Mouse (Mus musculus) thymus, adult 2 months (tissue): ENCODE measurements around the gene Txndc17. TPM values are rescaled to one million over a fixed set of nuclear protein-coding genes. Genes with fewer than 3 reads are reported as not detected.
"Not testable (repeated sequence)": the region's sequence is repeated elsewhere in the genome, so short reads cannot be mapped to it uniquely, and the experiment has no call there.

Experiments used
- DNase-seq: peaks from one replicate; pipeline ENCODE4 v3.0.0; 2021
- H3K27ac ChIP-seq: fragments of 200-500 bp; 2 replicates; pipeline ENCODE4 v1.5.1; 2012; ENCODE audit warnings: low read length, control low read depth; ENCODE audit not compliant: control insufficient read depth, insufficient read depth
- H3K27me3 ChIP-seq: fragments of 200-500 bp; 2 replicates; pipeline ENCODE4 v1.6.1; 2012; ENCODE audit warnings: mild to moderate bottlenecking, low read length, moderate library complexity, mixed read lengths; ENCODE audit not compliant: control insufficient read depth, insufficient read depth
- H3K36me3 ChIP-seq: fragments of 200-500 bp; 2 replicates; pipeline ENCODE4 v1.6.1; 2012; ENCODE audit warnings: mild to moderate bottlenecking, low read length, moderate library complexity; ENCODE audit not compliant: control insufficient read depth, insufficient read depth
- H3K4me1 ChIP-seq: fragments of 200-500 bp; replicated peaks from 2 replicates; pipeline ENCODE4 v1.6.1; 2012; ENCODE audit warnings: low read length; ENCODE audit not compliant: control insufficient read depth, insufficient read depth
- H3K4me3 ChIP-seq: fragments of 200-500 bp; 2 replicates; pipeline ENCODE4 v1.5.1; 2012; ENCODE audit warnings: mild to moderate bottlenecking, low read length, control low read depth, moderate library complexity; ENCODE audit not compliant: control insufficient read depth, insufficient read depth
- CTCF ChIP-seq: fragments of 200-500 bp; IDR thresholded peaks from 2 replicates; pipeline ENCODE4 v1.5.1; 2012; ENCODE audit warnings: mild to moderate bottlenecking, control low read depth, low read length, moderate library complexity, borderline replicate concordance; ENCODE audit not compliant: control insufficient read depth, poor library complexity, insufficient read depth; ENCODE audit errors: extremely low read depth
- POLR2A ChIP-seq: fragments of 200-500 bp; IDR thresholded peaks from 2 replicates; pipeline ENCODE4 v1.6.1; 2012; ENCODE audit warnings: mild to moderate bottlenecking, low read length, control low read depth, moderate library complexity; ENCODE audit not compliant: control insufficient read depth, poor library complexity, insufficient read depth; ENCODE audit errors: extremely low read depth
- WGBS: fragments of 180-500 bp; shearing (Covaris S2); methylation state at CpG from one replicate; pipeline ENCODE4 v1.1.7; 2018; 5-methylcytosine and 5-hydroxymethylcytosine counted together
- polyA plus RNA-seq: library from polyadenylated mRNA; depleted of rRNA; stranded (reverse); fragments of >200 nt; gene quantifications from 2 replicates; pipeline ENCODE4 v1.2.3, GENCODE M21; 2012; rRNA removed

Gene Txndc17
- 36.3 and 44.9 TPM in 2 replicates for polyA plus RNA-seq

- H3K36me3 ChIP-seq = peaks cover 4% of the 10 kb centered on the region; the same call in 1 of the 2 replicates
- WGBS = under 1% methylated on average over 42 of the region's 42 CpGs
- no peak within 1 kb of the TSS for H3K27ac ChIP-seq
- H3K4me3 ChIP-seq = peak within 1 kb of the TSS; percentile 95
- TF ChIP-seq POLR2A (peak; percentile 65; the same call in 1 of the 2 replicates), CTCF (no peak)
- DNase-seq = peak; percentile 90
- no peaks in the 10 kb centered on the region for H3K27me3 ChIP-seq
- peaks cover 16% of the 10 kb centered on the region for H3K4me1 ChIP-seq
Observed at GRCm38 (mm10) chr11:72207204-72207833, at the start of gene Txndc17, which contains the start of gene 4933427D14Rik. Gene Txndc17, plus strand, starts transcription at chr11:72207547. Gene 4933427D14Rik, minus strand, starts transcription at chr11:72207459.

GRCm38 (mm10) chr11:72163198-72163597, 44.1 kb upstream of the Txndc17 start:
- no peaks in the 10 kb centered on the region for H3K4me1 ChIP-seq
- H3K4me3 ChIP-seq = no peak overlapping the region
- H3K36me3 ChIP-seq = peaks cover 25% of the 10 kb centered on the region
- H3K27me3 ChIP-seq = no peaks in the 10 kb centered on the region
- TF ChIP-seq CTCF (no peak), POLR2A (no peak)
- H3K27ac ChIP-seq = no peak overlapping the region
- WGBS = 92% methylated on average over 2 of the region's 2 CpGs
- DNase-seq = no peak

GRCm38 (mm10) chr11:72169871-72170270, 37.5 kb upstream of the Txndc17 start:
- peaks cover 40% of the 10 kb centered on the region for H3K36me3 ChIP-seq
- no peaks in the 10 kb centered on the region for H3K27me3 ChIP-seq
- 97% methylated on average over 4 of the region's 4 CpGs for WGBS
- no peak overlapping the region for H3K4me3 ChIP-seq
- TF ChIP-seq CTCF = no peak
- TF ChIP-seq POLR2A = no peak
- no peaks in the 10 kb centered on the region for H3K4me1 ChIP-seq
- H3K27ac ChIP-seq = no peak overlapping the region
- DNase-seq = no peak

GRCm38 (mm10) chr11:72171906-72172305, 35.4 kb upstream of the Txndc17 start:
- not testable (repeated sequence) for DNase-seq, H3K27ac ChIP-seq
- WGBS = 96% methylated on average over 4 of the region's 4 CpGs

GRCm38 (mm10) chr11:72173506-72173905, 33.8 kb upstream of the Txndc17 start:
- Histone ChIP-seq H3K4me1 (no peaks in the 10 kb centered on the region), H3K27ac (no peak overlapping the region), H3K4me3 (no peak overlapping the region), H3K36me3 (peaks cover 38% of the 10 kb centered on the region), H3K27me3 (no peaks in the 10 kb centered on the region; the same call in 1 of the 2 replicates)
- no peak for DNase-seq
- TF ChIP-seq CTCF (no peak), POLR2A (no peak)
- 98% methylated on average over 5 of the region's 5 CpGs for WGBS

More at GRCm38 (mm10) chr11:72171906-72172305, 35.4 kb upstream of the Txndc17 start:
- peaks cover 38% of the 10 kb centered on the region for H3K36me3 ChIP-seq
- not testable (repeated sequence) for H3K27me3 ChIP-seq, H3K4me1 ChIP-seq, H3K4me3 ChIP-seq

- H3K4me1 ChIP-seq = no peaks in the 10 kb centered on the region
- H3K27me3 ChIP-seq = no peaks in the 10 kb centered on the region; the same call in 1 of the 2 replicates
- WGBS = 97% methylated on average over 6 of the region's 6 CpGs
- no peak for DNase-seq
- TF ChIP-seq POLR2A (no peak), CTCF (no peak)
- peaks cover 30% of the 10 kb centered on the region for H3K36me3 ChIP-seq
- no peak overlapping the region for H3K27ac ChIP-seq
- no peak overlapping the region for H3K4me3 ChIP-seq
Observed at GRCm38 (mm10) chr11:72174721-72175120, 32.6 kb upstream of the Txndc17 start.

GRCm38 (mm10) chr11:72175966-72176365, 31.4 kb upstream of the Txndc17 start:
- no peaks in the 10 kb centered on the region for H3K4me1 ChIP-seq
- peaks cover 30% of the 10 kb centered on the region for H3K36me3 ChIP-seq
- no peak for DNase-seq
- no peaks in the 10 kb centered on the region; the same call in 1 of the 2 replicates for H3K27me3 ChIP-seq
- WGBS = 97% methylated on average over 5 of the region's 5 CpGs
- no peak for TF ChIP-seq POLR2A
- no peak for TF ChIP-seq CTCF
- no peak overlapping the region for H3K4me3 ChIP-seq
- H3K27ac ChIP-seq = no peak overlapping the region
